Mouse (Mus musculus): ENCODE measurements around the gene Matn4.

- TF ChIP-seq CTCF (IDR thresholded peaks at IDR 0.05; ENCODE audit: borderline replicate concordance, extremely low read depth, insufficient read depth, insufficient read length) (no peak), POLR2A (IDR thresholded peaks at IDR 0.05; ENCODE audit: borderline replicate concordance, extremely low read depth, insufficient read depth, insufficient read length, poor library complexity, severe bottlenecking) (no peak)
These were observed 38.6 kb upstream of the Matn4 start, which contains the start of gene Sdc4 for GRCm38 (mm10) chr2:164443460-164444000.

All from brain, embryonic 14.5 days (tissue).